Mouse (Mus musculus) embryonic stem cell, embryonic (primary cell): Measurements from ENCODE around the gene Pfdn4.

Experiments
- CTCF ChIA-PET, 4 experiments: fragments of 300-600 bp in 2 of 4; fragments of 350-600 bp in 2 of 4; sonication (Branson Sonifier 250); formaldehyde crosslinking; loops; one replicate each; lab custom pipeline; 2022; ENCODE audit warnings: inconsistent platforms in 2 of 4; lab: Charles Lee
- POLR2A ChIA-PET, 4 experiments: fragments of 300-600 bp in 2 of 4; fragments of 350-600 bp in 2 of 4; sonication (Branson Sonifier 250); formaldehyde crosslinking; loops; one replicate each; lab custom pipeline; 2022; ENCODE audit warnings: antibody characterized with exemption in 4 of 4, inconsistent platforms in 1 of 4; lab: Charles Lee

Gene Pfdn4

DNA sequence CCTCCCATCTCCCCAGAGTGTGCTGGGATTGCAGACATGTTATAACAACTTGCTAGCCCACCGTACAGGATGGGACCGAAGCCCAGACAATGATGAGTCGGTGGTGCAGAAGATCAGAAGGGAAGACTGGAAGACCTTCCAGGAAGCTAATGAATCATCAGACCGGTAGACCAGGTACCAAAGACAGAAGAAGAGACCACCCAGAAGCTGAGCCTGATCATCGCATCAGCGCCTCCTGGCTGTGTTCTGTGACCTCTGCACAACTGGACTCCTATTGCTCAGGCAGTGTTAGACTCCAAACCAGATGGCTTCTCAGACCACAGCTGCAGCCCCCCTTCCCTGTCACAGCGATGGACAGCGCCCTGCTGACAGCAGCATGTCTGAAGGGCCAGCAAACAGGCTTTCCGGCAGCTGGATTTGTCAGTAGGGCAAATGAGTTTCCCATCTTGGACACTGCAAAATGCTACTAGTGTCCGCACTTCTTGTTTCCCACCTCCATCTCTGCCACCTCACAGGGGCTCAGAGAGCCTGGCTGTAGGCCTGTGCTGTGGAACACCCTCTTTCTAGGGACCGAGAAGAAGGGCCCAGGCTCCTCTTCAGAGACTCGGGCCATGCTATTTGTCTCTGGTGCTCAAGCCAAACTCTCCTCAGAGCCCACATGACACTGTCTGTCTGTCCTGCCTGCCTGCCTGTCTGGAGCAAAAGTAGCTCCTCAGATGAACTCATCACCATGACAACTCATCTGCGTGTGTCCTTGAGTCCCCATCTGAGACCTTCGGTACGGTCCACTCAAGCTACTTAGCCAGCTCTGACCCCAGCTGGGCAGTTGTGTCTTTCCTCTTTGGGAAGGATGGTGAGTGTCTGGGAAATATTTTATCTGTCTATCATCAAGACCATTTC, 68.0 kb downstream of the Pfdn4 start:
- ChIA-PET CTCF (interaction anchor here in 2 of 4 experiments (0.5 to 1.1 kb wide), 5 partner anchors 12 to 1667 kb away, joined by 3 to 5 read pairs (median 3); no protein-coding TSS in a partner anchor), POLR2A (interaction anchor here in 1 of 4 experiments (0.8 to 1.6 kb wide), 2 partner anchors 13 to 264 kb away, joined by 3 read pairs; no protein-coding TSS in a partner anchor)

DNA sequence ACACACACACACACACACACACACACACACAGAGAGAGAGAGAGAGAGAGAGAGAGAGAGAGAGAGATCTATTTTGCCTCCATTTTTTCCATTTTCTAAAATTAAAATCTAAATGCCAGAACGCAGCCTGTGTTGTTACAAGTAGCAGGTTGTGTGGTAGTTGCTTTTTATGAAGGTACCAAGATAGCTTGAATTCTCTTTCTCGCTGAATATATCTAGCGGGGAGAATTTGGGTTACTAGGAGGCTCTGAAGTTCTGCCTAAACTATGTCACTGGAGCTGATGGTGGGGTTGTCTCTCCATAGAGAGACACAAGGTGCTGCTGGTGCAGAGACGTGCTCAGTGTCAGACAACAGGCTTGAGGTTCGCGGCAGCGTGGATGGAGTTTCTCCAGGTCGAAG, 68.8 kb downstream of the Pfdn4 start:
- POLR2A ChIA-PET = interaction anchor here in 2 of 4 experiments (0.6 to 1.6 kb wide), 4 partner anchors 12 to 1546 kb away, joined by 3 to 4 read pairs (median 3); no protein-coding TSS in a partner anchor

More for the DNA sequence above, 68.8 kb downstream of the Pfdn4 start:
- CTCF ChIA-PET = interaction anchor here in 2 of 4 experiments (0.6 to 1.1 kb wide), 3 partner anchors 13 to 32 kb away, joined by 3 to 5 read pairs (median 3); no protein-coding TSS in a partner anchor
